Mouse (Mus musculus): Measurements from ENCODE around the gene Ipo4. TPM values are rescaled to one million over a fixed set of nuclear protein-coding genes. Genes with fewer than 3 reads are reported as not detected.

The Ipo4 gene
- total RNA-seq, 1 experiment from 2014 or later, result 78.2 TPM

DNA sequence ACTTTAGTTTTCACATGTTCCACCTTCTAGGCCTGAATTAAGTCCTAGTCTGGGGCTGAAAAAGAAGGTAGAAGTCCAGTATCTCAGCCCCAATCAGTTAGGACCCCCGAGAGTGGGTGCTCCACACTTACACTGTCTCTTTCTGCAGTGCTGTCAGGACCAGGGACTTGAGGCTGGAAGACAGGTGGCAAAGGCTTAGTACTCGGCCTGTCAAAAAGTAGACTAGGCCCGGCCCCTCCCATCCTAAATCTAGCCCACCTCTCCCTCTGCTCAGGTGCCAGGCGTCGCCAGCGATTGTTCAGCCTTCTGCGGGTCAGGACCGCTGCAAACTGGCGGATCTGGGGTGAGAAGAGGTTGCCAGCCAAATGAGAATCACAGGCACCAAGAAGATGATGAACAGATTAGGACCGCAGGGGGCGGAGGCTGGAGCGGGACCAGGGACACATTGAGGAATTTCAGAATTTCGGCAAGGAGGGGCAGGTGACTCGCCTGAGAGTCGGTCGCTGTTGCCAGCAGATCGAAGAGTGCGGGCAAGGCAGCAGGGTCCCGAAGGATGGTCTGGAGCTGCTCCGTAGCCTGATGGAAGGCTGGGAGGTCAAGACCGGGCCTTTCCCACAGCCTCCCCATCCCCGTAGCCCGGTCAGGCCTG, 759 bp downstream of the Ipo4 start:
- DNase-seq, result peak; percentile 73

DNA sequence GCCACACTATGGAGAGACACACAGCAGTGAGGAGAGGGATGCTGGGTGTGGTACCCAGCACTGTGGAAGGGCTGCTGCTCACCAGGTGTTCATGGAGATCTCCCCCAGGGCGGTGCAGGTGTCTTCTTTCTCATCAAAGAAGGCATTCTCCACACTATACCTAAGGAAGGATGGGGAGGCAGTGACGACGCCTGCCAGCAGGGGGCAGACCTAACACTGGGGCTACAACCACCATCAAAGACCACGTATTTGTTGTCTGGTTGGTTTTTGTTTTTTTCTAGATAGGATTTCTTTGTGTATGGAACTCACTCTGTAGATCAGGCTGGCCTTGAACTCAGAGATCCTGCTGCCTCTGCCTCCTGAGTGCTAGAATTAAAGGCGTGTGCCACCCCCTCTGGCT, 6.4 kb downstream of the Ipo4 start:
- DNase-seq, result peak; percentile 74

DNA sequence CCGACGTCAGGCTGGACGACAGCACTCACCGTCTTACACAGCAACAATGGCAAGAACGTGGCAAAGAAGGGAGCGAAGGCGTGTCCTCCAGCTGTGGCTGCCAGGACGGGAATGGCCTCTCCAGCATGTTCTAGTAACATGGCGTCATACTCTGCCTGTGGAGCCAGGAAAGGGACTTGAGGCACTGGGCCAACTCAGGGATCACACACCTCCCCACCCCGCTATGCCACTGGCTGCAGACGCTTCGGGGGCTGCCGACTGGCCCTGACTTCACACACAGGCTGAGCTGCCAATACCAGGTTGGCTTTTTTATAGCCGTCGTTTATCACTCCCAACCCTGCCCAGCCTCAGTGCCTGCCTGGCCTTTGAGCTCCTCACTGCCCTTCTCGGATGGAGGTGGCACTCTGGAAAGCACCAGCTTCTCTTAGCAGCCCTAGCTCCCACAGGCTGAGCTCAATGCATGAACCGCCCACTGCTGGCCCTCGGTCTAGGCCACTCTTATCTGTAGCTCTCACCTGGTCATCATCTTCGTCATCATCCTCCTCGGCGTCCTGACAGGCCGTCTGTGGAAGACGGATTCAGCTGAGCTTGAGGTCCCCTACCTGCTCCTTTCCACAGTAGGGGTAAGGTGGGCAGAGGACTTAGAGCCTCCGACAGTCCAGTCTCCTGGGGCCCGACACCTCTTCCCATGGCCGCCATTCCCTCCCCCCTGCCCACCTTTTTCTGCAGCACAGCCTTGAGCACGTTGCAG, 7.5 kb downstream of the Ipo4 start:
- no peak for DNase-seq

DNA sequence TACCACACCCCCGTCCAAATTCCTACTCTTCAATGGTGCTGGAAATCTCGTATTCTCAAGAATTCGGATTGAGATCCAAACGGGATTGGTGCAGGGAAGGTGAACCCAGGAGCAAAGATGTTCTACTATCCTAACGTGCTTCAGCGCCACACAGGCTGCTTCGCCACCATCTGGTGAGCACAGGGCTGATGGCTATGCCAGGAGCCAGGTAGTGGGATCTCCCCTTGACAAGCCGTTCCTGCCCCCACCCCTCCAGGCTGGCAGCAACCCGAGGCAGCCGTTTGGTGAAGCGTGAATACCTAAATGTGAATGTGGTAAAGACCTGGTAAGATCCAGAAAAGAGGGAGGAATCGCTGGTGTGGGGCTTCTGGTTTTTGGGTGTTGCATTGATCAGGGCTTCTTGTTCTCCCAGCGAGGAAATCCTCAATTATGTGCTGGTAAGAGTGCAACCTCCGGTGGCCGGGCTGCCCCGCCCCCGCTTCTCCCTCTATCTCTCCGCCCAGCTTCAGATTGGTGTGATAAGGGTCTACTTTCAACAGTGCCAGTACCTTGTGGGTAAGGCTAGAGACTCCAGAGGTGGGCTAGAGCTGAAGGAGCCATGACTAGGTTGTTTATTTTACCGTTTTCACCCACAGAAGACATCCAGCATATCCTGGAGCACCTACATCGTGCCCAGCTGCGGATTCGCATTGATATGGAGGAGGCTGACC, 17.1 kb downstream of the Ipo4 start:
- DNase-seq, result no peak

DNA sequence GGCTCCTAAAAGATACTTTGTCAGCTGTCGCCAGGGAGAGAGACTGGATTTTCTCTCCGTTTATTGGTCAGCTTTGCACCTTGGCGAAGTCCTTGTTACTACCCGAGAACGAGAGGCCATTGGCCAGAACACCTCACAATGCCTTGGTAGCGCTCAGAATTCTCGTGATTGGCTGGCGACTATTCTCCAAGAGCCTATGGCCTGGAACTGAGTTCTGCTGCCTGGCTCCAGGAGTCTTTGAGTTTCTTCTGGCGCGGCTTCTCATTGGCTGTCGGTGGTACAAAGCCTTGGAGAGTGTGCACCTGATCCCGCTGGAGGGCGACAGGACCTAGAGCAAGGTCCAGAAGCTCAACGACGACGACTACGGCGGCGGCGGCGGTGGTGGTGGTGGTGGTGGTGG, 17.9 kb downstream of the Ipo4 start, which contains the start of gene Rec8:
Gene Rec8, plus strand, starts transcription at position 216 of the 400 bp plus-strand sequence.
- DNase-seq, result peak; percentile 67

DNA sequence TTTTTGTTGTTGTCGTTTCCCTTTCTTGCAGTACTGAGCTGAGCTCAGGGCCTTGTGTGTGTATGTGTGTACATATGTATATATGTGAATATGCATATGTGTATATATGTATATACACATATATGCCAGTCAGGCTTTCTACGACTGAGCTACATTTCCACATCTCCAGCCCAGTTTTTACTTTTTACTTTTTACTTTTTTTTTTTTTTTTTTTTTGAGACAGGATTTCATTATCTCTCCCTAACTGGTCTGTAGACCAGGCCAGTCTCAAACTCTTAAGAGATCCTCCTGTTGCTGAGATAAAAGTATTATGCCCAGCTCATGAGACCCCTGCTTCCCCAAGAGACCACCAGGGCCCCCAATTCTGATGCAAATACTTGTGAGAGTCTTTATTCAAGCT, 18.9 kb downstream of the Ipo4 start:
- no peak for DNase-seq

DNA sequence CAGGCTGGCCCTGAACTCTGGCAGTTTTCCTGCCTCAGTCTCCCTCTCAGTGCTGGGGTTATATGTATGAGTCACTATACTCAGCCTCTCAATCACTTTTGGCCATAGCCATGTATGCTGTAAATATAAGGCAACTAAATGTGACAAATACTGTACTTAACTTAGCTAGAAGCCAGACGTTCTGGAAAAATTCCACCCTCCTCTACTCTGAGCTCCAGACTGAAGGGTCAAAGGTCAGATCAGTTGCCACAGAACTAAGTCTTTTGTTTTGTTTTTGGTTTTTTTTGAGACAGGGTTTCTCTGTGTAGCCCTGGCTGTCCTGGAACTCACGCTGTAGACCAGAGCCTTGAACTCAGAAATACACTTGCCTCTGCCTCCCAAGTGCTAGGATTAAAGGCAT, 19.9 kb downstream of the Ipo4 start:
- DNase-seq, result no peak

DNA sequence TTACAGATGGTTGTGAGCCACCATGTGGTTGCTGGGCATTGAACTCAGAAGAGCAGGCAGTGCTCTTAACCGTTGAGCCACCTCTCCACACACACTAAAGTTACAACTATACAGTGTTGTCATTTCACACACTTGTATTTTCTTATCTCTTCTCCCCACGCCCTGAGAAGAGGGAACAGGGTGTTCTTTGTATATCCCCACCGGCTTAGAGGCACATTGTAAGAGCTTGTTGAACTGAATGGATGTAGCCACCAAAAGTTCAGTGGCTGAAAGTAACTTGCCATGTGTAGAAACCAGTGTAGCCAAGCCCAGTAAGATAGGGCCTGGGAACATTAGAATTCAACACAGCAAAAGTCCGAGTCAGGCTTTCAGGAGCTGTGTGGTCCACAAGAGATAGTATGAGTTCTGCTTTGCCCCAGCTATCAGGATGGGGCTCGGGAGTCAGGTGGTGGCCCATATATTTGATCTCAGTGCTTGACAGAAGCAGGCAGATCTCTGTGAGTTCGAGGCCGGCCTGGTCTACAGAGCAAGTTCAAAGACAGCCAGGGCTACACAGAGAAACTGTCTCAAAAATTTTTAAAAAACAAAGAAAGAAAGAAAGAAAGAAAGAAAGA, 21.1 kb downstream of the Ipo4 start:
- no peak for DNase-seq

DNA sequence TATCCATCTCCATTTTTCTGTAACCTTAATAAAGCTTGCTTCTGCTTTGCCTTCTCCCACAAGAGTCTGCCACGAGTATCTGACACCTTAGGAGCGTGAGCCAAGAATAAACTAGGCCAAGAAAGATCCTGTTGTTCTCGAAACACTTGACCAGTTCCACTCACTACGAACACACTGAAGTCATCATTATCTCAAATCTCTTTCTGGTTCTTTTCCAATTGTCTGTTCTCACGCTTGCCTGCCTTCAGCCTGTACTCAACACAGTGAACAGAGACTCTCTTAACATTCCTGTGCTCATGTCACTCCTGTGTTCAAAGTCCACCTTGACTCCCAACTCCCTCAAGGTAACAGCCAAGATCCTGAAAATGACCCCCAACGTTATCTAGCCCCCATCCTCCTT, 22.4 kb downstream of the Ipo4 start:
- no peak for DNase-seq

DNA sequence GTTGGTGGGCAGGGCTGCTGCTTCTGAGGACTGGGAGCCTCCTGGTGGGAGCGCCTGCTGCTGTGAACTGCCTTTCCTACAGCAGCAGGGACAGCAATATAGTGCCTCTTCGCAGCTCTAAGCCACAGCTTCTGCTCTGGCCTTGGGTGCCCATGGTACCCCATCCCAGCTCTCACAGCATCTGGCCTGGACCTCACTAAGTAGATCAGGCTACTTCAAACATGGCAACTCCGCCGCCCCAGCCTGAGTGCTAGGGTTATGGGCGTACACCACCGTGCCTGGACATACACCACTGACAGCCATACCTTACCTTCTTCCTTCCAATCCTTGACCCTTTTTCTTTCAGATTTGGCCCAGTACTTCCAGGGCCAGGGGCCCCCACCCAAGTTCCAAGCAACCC, 27.4 kb downstream of the Ipo4 start:
- no peak for DNase-seq

DNA sequence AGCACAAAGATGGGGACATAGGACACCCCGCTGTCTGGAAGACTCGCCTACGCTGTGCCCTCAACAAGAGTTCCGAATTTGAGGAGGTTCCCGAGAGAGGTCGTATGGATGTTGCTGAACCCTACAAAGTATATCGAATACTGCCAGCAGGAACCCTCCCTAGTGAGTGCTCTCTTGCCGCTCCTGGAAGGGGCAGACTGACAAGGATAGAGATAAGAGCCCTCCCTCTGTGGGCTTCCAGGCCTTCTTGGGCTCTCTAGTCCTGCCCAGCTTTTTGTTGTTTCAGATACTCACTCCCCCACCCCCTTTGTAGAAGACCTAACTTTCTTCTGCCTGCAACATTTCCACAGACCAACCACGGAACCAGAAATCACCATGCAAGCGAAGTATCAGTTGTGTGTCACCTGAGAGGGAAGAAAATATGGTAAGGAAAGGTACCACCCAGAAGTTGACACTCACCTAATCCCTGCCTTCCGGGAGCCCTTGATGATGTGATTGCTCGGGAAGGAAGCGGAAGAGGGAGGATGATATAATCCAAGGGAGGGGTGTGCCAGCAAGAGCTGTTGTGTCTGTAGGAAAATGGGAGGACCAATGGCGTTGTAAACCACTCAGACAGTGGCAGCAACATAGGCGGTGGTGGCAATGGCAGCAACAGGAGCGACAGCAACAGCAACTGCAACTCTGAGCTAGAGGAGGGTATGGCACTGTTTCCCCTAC, 29.9 kb downstream of the Ipo4 start:
- no peak for DNase-seq

DNA sequence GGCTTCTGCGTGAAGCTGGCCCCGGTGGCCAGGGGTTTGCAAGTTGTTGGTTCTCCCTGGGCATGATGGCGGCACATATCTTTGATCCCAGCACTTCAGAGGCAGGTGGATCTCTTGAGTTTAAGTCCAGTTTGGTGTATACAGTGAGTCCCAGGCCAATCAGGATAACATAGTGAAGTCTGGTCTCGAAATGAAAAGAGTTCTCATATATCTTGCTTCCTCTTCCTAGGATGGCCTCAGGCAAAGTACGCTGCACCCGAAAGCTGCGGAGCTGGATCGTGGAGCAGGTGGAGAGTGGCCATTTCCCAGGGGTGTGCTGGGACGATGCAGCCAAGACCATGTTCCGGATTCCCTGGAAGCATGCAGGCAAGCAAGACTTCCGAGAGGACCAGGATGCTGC, 30.9 kb downstream of the Ipo4 start:
- DNase-seq, result no peak

DNA sequence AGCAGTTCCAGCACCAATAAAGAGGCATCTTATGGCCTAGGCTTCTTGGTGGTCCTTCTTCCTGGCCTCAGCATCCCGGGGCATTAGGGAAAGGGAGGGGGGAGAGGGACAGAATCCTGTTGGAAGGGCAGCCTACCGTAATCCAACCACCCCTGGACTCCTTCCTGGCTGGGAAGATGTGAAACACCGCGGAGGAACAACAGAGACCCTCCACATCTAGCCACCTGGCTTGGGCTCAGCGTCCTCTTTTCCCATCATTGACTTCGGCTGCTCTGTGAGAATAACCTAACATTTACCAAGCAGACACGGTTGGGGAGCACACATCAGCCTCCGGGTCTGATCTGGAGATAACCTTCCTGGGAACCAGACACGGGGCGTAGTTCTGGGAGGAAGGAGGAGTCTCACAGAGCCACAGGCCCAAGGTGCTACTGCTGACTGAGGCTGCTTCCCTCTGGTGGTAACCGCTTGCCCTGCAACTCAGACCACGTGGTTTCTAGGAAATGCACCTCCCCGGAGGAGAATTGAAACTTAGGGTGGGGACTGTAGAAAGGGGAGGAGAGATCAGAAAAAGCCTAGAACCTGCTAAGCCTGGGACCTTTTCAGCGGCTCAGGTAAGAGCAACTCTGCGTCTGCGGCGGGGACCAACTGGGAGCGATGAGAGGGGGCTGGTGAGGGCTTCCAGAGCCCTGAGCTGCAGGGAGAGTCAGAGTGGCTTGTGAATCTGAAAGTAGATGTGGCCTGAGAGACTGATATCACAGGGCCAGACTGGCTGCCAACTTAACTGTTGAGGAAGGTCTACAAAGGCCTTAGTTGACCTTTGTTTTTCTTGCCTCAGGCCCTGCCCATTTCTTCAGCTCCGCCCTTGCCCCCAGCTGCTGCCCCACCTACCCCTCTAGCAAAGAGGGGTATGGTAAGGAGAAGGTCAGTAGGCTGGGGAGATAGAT, 31.9 kb downstream of the Ipo4 start:
- peak; percentile 95 for DNase-seq

DNA sequence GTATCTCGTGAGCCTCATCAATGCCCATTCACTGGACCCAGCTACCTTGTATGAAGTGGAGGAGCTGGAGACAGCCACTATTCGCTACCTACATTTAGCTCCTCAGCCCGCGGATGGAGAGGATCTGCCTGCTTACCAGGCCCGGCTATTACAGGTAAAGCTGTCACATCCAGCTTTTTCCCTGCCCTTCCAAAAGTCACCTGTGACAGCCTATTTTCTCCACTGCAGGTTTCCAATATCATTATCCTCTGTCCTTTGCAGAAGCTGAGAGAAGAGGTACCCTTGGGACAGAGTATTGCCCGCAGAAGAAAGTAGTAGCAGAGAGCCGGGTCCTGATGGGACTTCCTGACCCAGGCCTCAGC, 32.5 kb downstream of the Ipo4 start, which contains the start of gene Irf9:
Gene Irf9, plus strand, starts transcription at position 301 of the 362 bp plus-strand sequence.
- no peak for DNase-seq

DNA sequence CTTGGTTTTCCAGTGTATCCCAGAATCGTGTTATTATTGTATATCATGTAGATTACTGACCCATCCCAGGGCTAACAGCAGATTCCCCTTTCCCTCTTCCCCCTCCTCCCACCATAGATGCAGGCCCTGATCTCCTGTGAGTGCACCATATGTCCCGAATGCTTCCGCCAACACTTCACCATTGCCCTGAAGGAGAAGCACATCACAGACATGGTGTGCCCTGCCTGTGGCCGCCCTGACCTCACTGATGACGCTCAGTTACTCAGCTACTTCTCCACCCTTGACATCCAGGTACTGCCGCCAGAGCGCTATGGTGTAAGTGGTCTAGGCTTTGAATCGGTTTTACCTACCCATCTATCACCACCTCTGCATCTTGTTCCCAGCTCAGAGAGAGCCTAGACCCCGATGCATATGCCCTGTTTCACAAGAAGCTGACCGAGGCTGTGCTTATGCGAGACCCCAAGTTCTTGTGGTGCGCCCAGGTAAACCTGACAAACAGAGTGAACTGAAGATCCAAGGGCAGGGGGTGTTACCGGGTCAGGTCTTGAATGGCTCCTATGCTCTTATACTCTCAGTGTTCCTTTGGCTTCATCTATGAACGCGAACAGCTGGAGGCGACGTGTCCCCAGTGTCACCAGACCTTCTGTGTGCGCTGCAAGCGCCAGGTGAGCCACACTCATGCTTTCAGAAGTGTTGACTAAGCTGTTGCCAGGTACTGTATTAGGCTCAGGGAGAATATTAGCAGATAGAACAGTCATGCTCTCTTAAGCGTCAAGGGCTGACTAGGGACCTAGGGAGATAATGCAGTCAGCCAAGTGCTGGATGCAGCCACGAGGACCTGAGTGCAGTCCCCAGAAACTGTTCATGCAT, 37.0 kb downstream of the Ipo4 start:
- no peak for DNase-seq

DNA sequence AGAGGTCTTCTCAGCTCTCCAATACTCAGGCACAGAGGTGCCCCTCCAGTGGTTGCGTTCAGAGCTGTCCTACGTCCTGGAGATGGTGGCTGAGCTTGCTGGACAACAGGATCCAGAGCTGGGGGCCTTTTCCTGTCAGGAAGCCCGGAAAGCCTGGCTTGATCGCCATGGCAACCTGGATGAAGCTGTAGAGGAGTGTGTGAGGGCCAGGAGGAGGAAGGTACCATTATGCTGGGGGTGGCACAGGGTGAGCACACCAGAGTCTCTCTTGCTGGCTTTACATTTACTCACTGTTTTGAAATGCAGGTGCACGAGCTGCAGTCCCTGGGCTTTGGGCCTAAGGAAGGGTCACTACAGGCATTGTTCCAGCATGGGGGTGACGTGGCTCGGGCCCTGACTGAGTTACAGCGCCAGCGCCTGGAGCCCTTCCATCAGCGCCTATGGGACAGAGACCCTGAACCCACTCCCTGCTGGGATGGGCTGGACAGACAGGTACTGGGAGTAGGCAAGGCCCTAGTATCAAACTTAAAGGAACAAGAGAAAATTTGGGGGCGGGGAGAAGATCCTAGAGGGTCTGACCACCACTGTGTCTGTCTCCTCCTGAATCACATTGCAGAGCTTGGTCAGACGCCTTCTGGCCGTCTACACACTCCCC, 39.6 kb downstream of the Ipo4 start:
- DNase-seq, result no peak

DNA sequence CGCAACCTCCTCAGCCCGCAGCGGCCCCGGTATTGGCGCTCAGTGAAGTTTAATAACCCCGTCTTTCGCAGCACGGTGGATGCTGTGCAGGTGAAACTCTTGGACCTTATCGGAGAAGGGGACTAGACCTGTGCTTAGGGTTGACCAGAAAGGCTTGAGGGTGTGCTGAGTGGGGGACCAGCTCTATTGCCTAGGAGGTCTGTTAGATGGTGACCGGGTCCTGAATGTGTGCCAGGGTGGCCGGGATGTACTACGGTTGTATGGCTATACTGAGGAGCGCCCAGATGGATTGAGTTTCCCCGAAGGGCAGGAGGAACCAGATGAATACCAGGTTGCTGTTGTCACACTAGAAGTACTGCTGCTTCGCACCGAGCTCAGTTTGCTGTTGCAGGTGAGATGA, 43.5 kb downstream of the Ipo4 start:
- DNase-seq, result no peak

DNA sequence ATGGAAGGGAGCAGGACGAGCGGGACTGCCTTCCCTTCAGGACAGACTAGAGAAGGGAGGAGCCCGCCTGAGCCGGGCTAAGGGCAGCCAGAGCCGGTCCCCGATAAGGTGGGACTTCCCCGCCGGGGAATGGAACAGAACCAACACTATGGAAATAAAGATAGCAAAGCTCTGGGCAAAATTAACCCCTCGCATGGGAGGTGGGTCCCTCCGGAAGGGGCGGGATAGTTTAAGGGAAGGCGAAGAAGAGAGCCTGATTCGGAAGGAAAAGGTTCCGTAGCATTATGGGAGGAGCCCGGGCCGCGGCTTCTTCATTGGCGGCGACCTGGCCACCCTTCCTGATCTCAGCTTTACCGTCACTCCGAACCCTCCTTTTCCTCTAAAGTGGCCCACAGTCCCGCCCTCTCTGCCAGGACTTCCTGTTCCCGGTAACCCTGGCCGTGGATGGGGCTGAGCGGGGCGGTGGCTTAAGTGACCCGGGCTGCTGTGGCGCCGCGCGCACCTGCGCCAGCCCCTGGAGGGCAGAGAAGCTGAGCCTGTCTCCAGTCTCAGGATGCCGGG, 44.3 kb downstream of the Ipo4 start, which contains the start of gene Rnf31:
Gene Rnf31, plus strand, starts transcription at position 378 of the 561 bp plus-strand sequence.
- DNase-seq, result peak; percentile 97

DNA sequence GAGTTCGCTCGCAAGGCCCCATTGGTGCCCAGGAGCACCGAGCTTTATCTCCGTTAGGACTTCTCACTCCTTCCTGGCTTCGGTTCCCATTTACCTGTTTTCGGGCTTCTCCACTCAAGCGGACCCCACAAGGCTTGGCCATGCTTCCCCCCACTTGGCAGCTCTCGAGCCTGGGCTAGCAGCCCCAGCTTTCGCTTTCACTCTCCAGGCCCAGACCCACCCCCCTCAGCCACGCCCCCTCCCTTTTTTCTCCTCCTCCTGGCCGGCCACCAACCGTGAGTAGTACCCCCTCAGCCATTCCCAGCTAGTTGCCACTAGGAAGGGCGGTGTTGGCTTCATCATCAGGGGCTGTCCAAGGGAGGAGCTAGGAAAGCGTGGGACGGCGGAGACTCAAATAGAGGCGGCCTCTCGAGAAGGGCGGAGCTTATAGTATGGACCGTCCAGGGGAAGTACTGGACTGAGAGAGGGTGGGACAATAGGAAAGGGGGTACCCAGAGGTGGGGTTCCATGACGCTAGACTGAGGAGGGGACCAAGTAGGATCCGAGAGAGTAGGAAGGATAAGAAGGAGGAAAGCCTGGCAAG, 44.9 kb downstream of the Ipo4 start, which contains the start of gene Psme2:
Gene Psme2, minus strand, starts transcription at position 366 of the 583 bp plus-strand sequence.
- DNase-seq, result peak; percentile 98
